Mouse (Mus musculus) embryonic facial prominence, embryonic 11.5 days (tissue): ENCODE measurements around the gene Grik3. TPM values are rescaled to one million over a fixed set of nuclear protein-coding genes. Genes with fewer than 3 reads are reported as not detected.

ENCODE experiments used
- ATAC-seq: fragments of 200-750 bp; cut with Nextera tagmentation; replicated peaks from 2 replicates; pipeline ENCODE4 v1.8.0; 2017; ENCODE audit warnings: low read depth; ENCODE audit not compliant: insufficient number of reproducible peaks, low FRiP score, low TSS enrichment
- DNase-seq: peaks from one replicate; pipeline ENCODE4 v3.0.0-alpha.2; 2015; ENCODE audit warnings: low spot score
- H3K27ac ChIP-seq: fragments of 300-500 bp; sonication (generic); replicated peaks from 2 replicates; pipeline ENCODE4 v1.5.1; 2014; ENCODE audit warnings: mild to moderate bottlenecking, low read depth, low read length, control low read depth
- H3K27me3 ChIP-seq: fragments of 300-500 bp; sonication (generic); 2 replicates; pipeline ENCODE4 v1.6.1; 2014; ENCODE audit warnings: mild to moderate bottlenecking, low read length, moderate library complexity, mixed read lengths; ENCODE audit not compliant: control insufficient read depth, insufficient read depth
- H3K36me3 ChIP-seq: fragments of 300-500 bp; sonication (generic); replicated peaks from 2 replicates; pipeline ENCODE4 v1.6.1; 2014; ENCODE audit warnings: low read depth, mild to moderate bottlenecking, low read length, moderate library complexity, mixed read lengths; ENCODE audit not compliant: control insufficient read depth, insufficient read depth
- H3K4me1 ChIP-seq: fragments of 300-500 bp; sonication (generic); 2 replicates; pipeline ENCODE4 v1.6.1; 2014; ENCODE audit warnings: low read length, mixed read lengths; ENCODE audit not compliant: control insufficient read depth, insufficient read depth
- H3K4me2 ChIP-seq: fragments of 300-500 bp; sonication (generic); 2 replicates; pipeline ENCODE4 v1.6.1; 2014; ENCODE audit warnings: low read depth, mild to moderate bottlenecking, control low read depth, low read length, moderate library complexity
- H3K4me3 ChIP-seq: fragments of 300-500 bp; sonication (generic); 2 replicates; pipeline ENCODE4 v1.5.1; 2014; ENCODE audit warnings: low read depth, low read length, control low read depth
- H3K9ac ChIP-seq: fragments of 300-500 bp; sonication (generic); replicated peaks from 2 replicates; pipeline ENCODE4 v1.6.1; 2014; ENCODE audit warnings: mild to moderate bottlenecking, control low read depth, low read length
- H3K9me3 ChIP-seq: fragments of 300-500 bp; sonication (generic); replicated peaks from 2 replicates; pipeline ENCODE4 v1.6.1; 2016; ENCODE audit warnings: mild to moderate bottlenecking, low read length, inconsistent platforms, mixed read lengths; ENCODE audit not compliant: control insufficient read depth
- WGBS: fragments of 180-500 bp; shearing (Covaris S2); extraction: QIAGEN DNeasy Blood & Tissue Kit; methylation state at CpG from one replicate; pipeline ENCODE4 v1.1.7; 2014; 5-methylcytosine and 5-hydroxymethylcytosine counted together
- polyA plus RNA-seq: library from polyadenylated mRNA; unstranded; fragments of >200 nt; fragmentation: Nextera tagmentation; extraction: Ambion mirVana; gene quantifications from 2 replicates; pipeline ENCODE4 v1.2.1, GENCODE M21; 2014

Gene Grik3
- polyA plus RNA-seq, 1 experiment from 2014 or later = 0.45 TPM

DNA sequence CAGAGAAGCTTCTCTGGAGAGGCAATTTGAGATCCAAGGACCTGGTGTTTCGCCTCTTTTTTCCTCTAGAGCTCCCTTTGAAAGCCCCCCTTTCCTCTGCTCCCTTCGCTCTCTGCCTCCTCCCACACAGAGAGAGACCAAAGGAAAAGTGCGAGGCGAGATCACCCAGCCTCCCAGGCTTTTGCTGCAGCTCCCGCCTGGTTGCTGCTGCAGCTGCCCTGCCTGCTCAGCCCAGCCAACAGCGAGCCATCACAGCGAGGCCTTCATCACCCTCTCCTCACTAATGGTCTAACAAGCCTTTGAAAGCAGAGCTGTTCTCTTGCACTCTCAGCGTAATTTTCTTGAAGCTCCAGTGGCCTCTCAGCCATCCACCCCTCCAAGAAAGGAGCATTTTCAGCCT lies 196.6 kb downstream of the Grik3 start:
- WGBS = 44% methylated on average over 8 of the region's 8 CpGs
- no peak overlapping the region for H3K27ac ChIP-seq
- H3K9ac ChIP-seq = no peak overlapping the region
- H3K9me3 ChIP-seq = no peaks in the 10 kb centered on the region
- no peaks in the 10 kb centered on the region for H3K36me3 ChIP-seq
- H3K27me3 ChIP-seq = no peaks in the 10 kb centered on the region
- ATAC-seq (no peak), DNase-seq (no peak)
- no peaks in the 10 kb centered on the region for H3K4me1 ChIP-seq
- no peak overlapping the region for H3K4me2 ChIP-seq
- H3K4me3 ChIP-seq = no peak overlapping the region

- H3K4me1 ChIP-seq = no peaks in the 10 kb centered on the region; the same call in 1 of the 2 replicates
- WGBS = 23% methylated on average over 6 of the region's 6 CpGs
- H3K4me2 ChIP-seq = no peak overlapping the region
- H3K4me3 ChIP-seq = no peak overlapping the region
- no peak for ATAC-seq
- H3K27me3 ChIP-seq = no peaks in the 10 kb centered on the region; the same call in 1 of the 2 replicates
- DNase-seq = peak; percentile 43
- H3K9ac ChIP-seq = no peak overlapping the region
- no peaks in the 10 kb centered on the region for H3K36me3 ChIP-seq
- H3K9me3 ChIP-seq = no peaks in the 10 kb centered on the region
- H3K27ac ChIP-seq = no peak overlapping the region
Observed at GRCm38 (mm10) chr4:125695431-125695830, 204.9 kb downstream of the Grik3 start.

DNA sequence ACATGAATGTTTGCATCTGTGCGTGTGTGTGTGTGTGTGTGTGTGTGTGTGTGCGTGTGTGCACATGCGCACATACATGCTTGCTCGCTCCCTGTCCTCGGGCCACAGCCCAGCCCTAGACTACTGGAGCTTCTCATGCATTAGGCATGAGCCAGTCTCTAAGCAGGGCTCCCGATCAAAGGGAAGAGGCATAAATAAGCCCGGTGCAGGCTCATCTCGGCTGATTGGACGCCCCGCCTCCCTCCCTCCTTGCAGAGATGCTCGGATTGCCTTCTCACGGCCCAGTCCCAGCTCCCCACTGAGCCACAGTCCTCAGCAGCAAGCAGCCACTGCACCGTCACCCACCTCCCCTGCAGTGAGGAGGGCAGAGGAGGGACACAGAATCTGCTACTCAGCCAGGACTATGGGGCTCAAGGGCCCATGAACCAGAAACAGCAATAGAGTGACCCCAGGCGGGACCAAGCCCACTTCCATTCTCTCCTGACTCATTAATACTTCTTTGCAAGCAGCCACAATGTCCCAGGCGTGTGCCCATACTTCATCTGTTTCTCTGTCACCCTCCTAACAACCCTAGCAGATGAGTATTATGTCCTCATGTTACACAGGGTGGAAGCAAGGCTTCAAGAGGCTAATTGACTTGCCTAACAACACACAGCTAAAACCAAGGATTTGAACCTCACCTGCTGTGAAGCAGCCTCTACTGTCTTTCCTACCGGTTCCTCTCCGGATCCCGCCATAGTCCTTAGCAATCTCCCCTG lies 205.9 kb downstream of the Grik3 start:
- H3K4me3 ChIP-seq = no peak overlapping the region
- H3K9ac ChIP-seq = no peak overlapping the region
- no peaks in the 10 kb centered on the region for H3K36me3 ChIP-seq
- no peaks in the 10 kb centered on the region; the same call in 1 of the 2 replicates for H3K27me3 ChIP-seq
- ATAC-seq = peak; percentile 84
- peak; percentile 64 for DNase-seq
- 18% methylated on average over 18 of the region's 18 CpGs for WGBS
- no peak overlapping the region for H3K27ac ChIP-seq
- no peaks in the 10 kb centered on the region for H3K9me3 ChIP-seq
- H3K4me1 ChIP-seq = no peaks in the 10 kb centered on the region; the same call in 1 of the 2 replicates
- no peak overlapping the region for H3K4me2 ChIP-seq

GRCm38 (mm10) chr4:125697626-125698025 lies 207.1 kb downstream of the Grik3 start:
- WGBS = 17% methylated on average over 9 of the region's 9 CpGs
- Histone ChIP-seq H3K9ac (no peak overlapping the region), H3K27me3 (no peaks in the 10 kb centered on the region; the same call in 1 of the 2 replicates), H3K4me2 (no peak overlapping the region), H3K9me3 (no peaks in the 10 kb centered on the region), H3K36me3 (no peaks in the 10 kb centered on the region), H3K27ac (no peak overlapping the region), H3K4me3 (no peak overlapping the region), H3K4me1 (no peaks in the 10 kb centered on the region; the same call in 1 of the 2 replicates)
- ATAC-seq (no peak), DNase-seq (no peak)

GRCm38 (mm10) chr4:125699056-125699455 lies 208.6 kb downstream of the Grik3 start:
- H3K4me1 ChIP-seq = no peaks in the 10 kb centered on the region; the same call in 1 of the 2 replicates
- ATAC-seq (no peak), DNase-seq (no peak)
- no peak overlapping the region for H3K4me2 ChIP-seq
- no peak overlapping the region for H3K4me3 ChIP-seq
- H3K27me3 ChIP-seq = no peaks in the 10 kb centered on the region; the same call in 1 of the 2 replicates
- H3K27ac ChIP-seq = no peak overlapping the region
- H3K9me3 ChIP-seq = no peaks in the 10 kb centered on the region
- WGBS = 86% methylated on average over 7 of the region's 7 CpGs
- H3K36me3 ChIP-seq = no peaks in the 10 kb centered on the region
- H3K9ac ChIP-seq = no peak overlapping the region

- Histone ChIP-seq H3K36me3 (no peaks in the 10 kb centered on the region), H3K4me3 (no peak overlapping the region), H3K27ac (no peak overlapping the region), H3K9ac (no peak overlapping the region), H3K4me1 (no peaks in the 10 kb centered on the region; the same call in 1 of the 2 replicates), H3K4me2 (no peak overlapping the region), H3K27me3 (no peaks in the 10 kb centered on the region; the same call in 1 of the 2 replicates), H3K9me3 (no peaks in the 10 kb centered on the region)
- ATAC-seq (no peak), DNase-seq (no peak)
- 83% methylated on average over 8 of the region's 8 CpGs for WGBS
Observed at GRCm38 (mm10) chr4:125700331-125700730, 209.8 kb downstream of the Grik3 start.

DNA sequence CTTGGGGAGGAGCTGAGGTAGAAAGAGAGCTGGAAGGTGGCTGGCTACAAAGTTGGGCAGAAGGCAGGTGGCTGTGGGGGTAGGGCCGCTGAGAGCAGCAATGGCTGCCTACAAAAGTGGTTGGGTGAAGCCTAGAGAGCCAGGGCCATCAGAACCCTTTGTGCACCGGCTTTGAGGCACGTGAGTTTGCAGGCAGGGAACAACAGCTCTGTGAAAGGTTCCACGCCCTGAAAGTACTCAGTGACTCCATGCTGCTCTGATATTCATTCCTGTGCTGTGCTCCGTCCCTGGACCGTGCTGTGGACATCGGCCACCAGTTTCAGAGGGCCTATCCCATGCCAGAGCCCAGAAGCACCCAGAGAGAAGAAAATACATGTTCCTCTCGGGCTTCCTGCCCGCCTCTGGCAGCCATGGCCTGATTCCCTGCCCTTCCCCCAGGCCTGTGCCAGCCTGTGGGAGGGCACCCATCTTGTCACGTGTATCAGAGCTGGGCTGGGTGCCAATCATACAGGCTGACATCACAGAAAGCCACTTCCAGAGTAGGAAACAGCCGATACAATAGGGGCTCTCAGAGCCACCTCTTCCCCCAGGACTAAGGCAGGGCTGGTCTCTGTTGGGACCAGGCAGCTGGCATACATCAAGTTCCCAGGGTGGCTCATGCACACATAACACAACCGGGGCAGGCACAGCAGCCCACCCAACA lies 212.3 kb downstream of the Grik3 start:
- 73% methylated on average over 12 of the region's 12 CpGs for WGBS
- no peak for DNase-seq
- Histone ChIP-seq H3K36me3 (no peaks in the 10 kb centered on the region), H3K27me3 (no peaks in the 10 kb centered on the region), H3K9me3 (no peaks in the 10 kb centered on the region), H3K4me1 (no peaks in the 10 kb centered on the region), H3K4me3 (no peak overlapping the region), H3K27ac (no peak overlapping the region), H3K4me2 (no peak overlapping the region), H3K9ac (no peak overlapping the region)
- ATAC-seq = no peak

- no peaks in the 10 kb centered on the region for H3K36me3 ChIP-seq
- no peaks in the 10 kb centered on the region for H3K27me3 ChIP-seq
- ATAC-seq (no peak), DNase-seq (peak; percentile 66)
- H3K9ac ChIP-seq = no peak overlapping the region
- H3K27ac ChIP-seq = no peak overlapping the region
- WGBS = 50% methylated on average over 4 of the region's 4 CpGs
- no peaks in the 10 kb centered on the region for H3K9me3 ChIP-seq
- H3K4me3 ChIP-seq = no peak overlapping the region
- no peaks in the 10 kb centered on the region for H3K4me1 ChIP-seq
- no peak overlapping the region for H3K4me2 ChIP-seq
Observed at GRCm38 (mm10) chr4:125703310-125703690, 212.8 kb downstream of the Grik3 start.
